8 mouse cellular contexts compared by ENCODE assay signal in the genomic region with DNA sequence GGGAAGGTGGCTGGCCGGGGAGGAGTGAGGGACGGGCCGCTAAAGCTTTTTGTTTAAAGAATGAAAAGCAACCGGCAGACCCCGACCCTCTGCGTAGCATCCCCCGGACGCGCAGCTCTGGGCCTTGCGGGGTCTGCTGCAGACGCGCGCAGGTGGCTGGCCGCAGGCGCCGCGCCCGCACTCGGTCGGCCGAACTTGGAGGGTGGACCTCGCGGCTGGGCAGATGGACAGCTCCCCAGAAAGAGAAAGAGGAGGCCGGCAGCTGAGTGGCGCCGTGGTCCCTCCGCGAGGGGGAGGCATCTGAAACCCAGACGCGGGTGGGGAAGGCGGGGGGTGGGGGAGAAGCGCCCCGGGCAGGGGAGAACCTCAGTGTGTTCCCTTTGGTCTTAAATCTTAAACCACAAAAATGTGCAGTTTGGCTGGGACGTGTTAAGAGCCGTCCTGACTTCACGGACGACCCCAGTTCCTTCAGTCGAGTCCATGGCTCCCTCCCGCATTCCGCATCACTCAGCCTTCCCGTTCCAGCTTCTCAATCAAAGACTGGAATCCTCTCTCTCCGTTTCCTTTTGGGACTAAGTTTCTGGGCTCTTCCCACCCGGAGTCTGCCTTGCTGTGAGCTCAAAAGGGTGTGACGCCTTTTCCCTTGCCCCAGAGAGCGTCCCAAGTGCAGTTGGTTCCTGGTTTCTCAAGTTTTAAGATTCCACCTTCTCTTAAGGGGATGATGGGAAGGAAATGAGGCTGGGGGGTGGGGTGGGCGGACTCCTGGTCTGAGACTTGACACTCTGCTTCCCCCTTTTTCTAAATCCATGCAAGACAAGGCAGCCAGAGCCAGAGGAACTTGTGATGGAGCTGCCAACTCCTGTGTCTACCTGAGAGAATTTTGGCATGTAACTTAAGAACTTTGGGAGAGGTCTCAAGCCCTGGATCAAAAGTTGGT. TPM values are rescaled to one million over a fixed set of nuclear protein-coding genes. Genes with fewer than 3 reads are reported as not detected.
A peak's percentile ranks its signal among the peaks of the same experiment; 100 is the strongest.
DNase-seq lines count a peak whose midpoint lies in the region; ATAC-seq lines count a peak whose summit lies in the region.

No protein-coding gene starts in this region.

- H3K36me3 ChIP-seq in hindbrain, embryonic 10.5 days: no peaks in the 10 kb centered on the region; the same call in 1 of the 2 replicates

- DNase-seq in R1 (ENCODE audit: low read depth, low spot score): peak; percentile 48
- DNase-seq in cerebellum, adult 18-20 months: peak; percentile 71 to 72
- DNase-seq in frontal cortex, postnatal 14 days (ENCODE audit: low spot score in 2 of 2): peak; percentile 8 to 12
- peak; percentile 69 for DNase-seq in hindbrain, embryonic 10.5 days (ENCODE audit: low spot score)
- peak; percentile 43 to 66 for DNase-seq in layer of hippocampus, postnatal 10 days (ENCODE audit: low spot score in 2 of 2)
- peak; percentile 33 for DNase-seq in lung, postnatal 36 days
- peak; percentile 42 for DNase-seq in right cerebral cortex, postnatal 14 days

- under 1% methylated on average over 46 of the region's 46 CpGs for WGBS in hindbrain, embryonic 10.5 days

- peaks cover 6% of the 10 kb centered on the region; the same call in 1 of the 2 replicates for H3K27me3 ChIP-seq in hindbrain, embryonic 10.5 days (ENCODE audit: insufficient read depth, poor library complexity, severe bottlenecking)

- H3K27ac ChIP-seq in hindbrain, embryonic 10.5 days: peak overlapping the region; percentile 96

- no peaks in the 10 kb centered on the region for H3K9me3 ChIP-seq in hindbrain, embryonic 10.5 days

- peak overlapping the region; percentile 93 for H3K4me3 ChIP-seq in hindbrain, embryonic 10.5 days

- H3K4me1 ChIP-seq in hindbrain, embryonic 10.5 days (replicated peaks): peaks cover 45% of the 10 kb centered on the region

- no peak for ATAC-seq in monocyte, adult 5-6 weeks (replicated peaks; ENCODE audit: insufficient number of reproducible peaks, low FRiP score, low TSS enrichment, poor library complexity, severe bottlenecking)

RNA-seq across cellular contexts. Expression of a gene that starts 1.1 kb away (rescaled TPM):
- 5.7 and 6.6 TPM in 2 replicates for polyA plus RNA-seq in hindbrain, embryonic 10.5 days (2016; fragmentation: Nextera tagmentation; extraction: Ambion mirVana)
- total RNA-seq in layer of hippocampus, postnatal 10 days (2021): 10 to 100 TPM; 49.0 to 53.0 TPM
- total RNA-seq in monocyte, adult 5-6 weeks (2017): 0.75 to 1.8 TPM (median 1.4 TPM) in 3 replicates

Comparison
In these comparisons a context has a peak if more than half of its experiments do, and no peak if none do; other contexts are left out.
1. DNase-seq: peak in every context shown above with its lines; median percentile 72 in cerebellum, adult 18-20 months; 69 in hindbrain, embryonic 10.5 days; 54 in layer of hippocampus, postnatal 10 days; 48 in R1; 42 in right cerebral cortex, postnatal 14 days; 33 in lung, postnatal 36 days; 10 in frontal cortex, postnatal 14 days.
2. RNA of a gene that starts 1.1 kb away (total RNA-seq): 49.0 to 53.0 TPM in layer of hippocampus, postnatal 10 days; 0.75 to 1.8 TPM in monocyte, adult 5-6 weeks; every median in the first group is over 10 times any median in the second.